Mouse (Mus musculus) thymus, adult 2 months (tissue): ENCODE results near the gene Baz2b.

ENCODE experiments used
- CTCF ChIP-seq: fragments of 200-500 bp; IDR thresholded peaks from 2 replicates; pipeline ENCODE4 v1.5.1; 2012; ENCODE audit warnings: mild to moderate bottlenecking, control low read depth, low read length, moderate library complexity, borderline replicate concordance; ENCODE audit not compliant: control insufficient read depth, poor library complexity, insufficient read depth; ENCODE audit errors: extremely low read depth
- POLR2A ChIP-seq: fragments of 200-500 bp; IDR thresholded peaks from 2 replicates; pipeline ENCODE4 v1.6.1; 2012; ENCODE audit warnings: mild to moderate bottlenecking, low read length, control low read depth, moderate library complexity; ENCODE audit not compliant: control insufficient read depth, poor library complexity, insufficient read depth; ENCODE audit errors: extremely low read depth

DNA sequence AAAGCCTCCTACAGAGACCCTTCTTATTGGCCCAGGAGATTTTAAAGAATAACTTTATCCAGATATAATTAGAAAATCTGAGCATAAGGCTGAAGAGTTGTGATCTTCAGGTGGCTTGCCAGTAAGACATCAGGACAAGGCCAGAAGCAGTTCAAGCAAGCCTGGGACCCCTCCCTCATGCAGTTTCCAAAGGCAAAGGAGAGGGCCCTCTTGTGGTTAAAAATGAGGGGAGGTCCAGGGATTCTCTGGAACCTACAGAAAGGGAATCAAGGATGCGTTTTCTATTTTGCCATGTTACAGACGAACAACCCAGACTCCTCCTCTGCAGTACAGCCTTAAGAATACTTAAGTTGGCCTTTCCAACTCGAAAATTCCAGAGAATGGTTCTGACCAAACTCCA is 62.2 kb downstream of the Baz2b start:
- no peak for TF ChIP-seq CTCF
- TF ChIP-seq POLR2A = no peak
